Mouse (Mus musculus) gastrocnemius, adult 18-20 months (tissue): ENCODE data around the gene Tfdp1. TPM values are rescaled to one million over a fixed set of nuclear protein-coding genes. Genes with fewer than 3 reads are reported as not detected.

ENCODE experiments used
- DNase-seq: peaks from one replicate; pipeline ENCODE4 v3.0.0; 2021; ENCODE audit warnings: low spot score
- total RNA-seq, 2 experiments: library from RNA; stranded (reverse); gene quantifications; 2 replicates each; pipeline ENCODE4 v1.2.3; 2021

Tfdp1 gene
- total RNA-seq, 2 experiments from 2014 or later: 45.5 to 54.6 TPM

DNA sequence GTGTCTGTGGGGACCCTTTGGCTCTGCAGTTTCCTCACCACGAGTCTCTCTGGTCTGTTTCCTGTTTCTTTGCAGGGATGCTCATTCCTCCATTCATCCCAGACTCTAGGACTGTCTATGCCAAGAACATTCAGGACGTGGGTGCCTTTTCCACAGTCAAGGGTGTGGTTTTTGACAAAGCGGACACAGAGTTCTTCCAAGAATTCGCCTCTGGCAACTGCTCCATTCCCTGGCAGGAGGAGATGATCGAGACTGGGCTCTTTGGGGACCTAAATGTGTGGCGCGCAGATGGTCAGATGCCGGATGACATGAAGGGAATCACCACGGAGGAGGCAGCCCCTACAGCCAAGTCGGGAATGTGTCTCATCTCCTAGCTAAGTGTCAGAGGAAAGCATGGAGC, 77.3 kb downstream of the Tfdp1 start:
- peak; percentile 74 for DNase-seq

DNA sequence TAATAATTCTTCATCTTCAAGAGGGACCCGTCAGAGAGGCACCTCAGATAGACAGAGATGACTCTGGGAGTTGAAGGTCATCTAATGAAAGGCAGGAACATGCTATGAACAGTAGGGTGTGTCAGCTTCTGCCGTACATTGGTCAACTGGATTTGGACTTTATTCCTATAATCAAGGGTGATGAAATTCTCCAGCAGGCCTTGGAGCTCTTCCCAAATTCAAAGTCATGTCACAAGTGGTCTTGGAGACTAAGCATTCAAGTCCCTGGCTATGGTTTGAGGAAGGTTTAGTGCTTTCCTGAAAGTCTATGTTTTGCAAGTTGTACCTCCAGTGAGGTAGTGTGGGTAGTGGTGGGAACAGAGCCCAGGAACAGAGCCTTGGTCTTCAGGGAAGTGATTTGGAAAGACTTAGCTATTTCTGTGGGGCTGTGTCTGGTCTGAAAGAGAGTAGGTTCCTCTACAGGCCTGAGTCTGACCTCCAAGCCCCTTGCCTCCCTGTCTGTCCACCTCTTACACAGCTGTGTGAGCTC, 80.6 kb downstream of the Tfdp1 start:
- peak; percentile 50 for DNase-seq

DNA sequence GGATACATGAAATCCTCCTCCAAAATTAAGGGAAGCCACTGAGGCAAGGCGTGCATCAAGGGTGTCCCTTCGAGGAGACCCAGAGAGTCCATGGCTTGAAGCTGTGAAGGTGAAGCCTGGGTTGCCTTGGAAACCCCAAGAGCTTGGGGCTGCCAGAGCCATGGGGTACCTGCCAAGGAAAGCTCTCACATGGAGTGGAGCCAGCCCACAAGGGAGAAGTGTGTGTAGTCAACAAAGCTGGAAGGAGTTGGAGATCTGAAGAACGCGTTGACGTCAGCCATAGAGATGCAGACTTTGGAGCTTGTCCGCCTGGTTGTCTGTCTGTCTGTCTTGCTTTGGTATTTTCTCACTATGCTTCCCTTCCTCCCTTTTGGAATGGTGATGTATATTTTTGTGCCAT, 82.4 kb downstream of the Tfdp1 start:
- DNase-seq: no peak

DNA sequence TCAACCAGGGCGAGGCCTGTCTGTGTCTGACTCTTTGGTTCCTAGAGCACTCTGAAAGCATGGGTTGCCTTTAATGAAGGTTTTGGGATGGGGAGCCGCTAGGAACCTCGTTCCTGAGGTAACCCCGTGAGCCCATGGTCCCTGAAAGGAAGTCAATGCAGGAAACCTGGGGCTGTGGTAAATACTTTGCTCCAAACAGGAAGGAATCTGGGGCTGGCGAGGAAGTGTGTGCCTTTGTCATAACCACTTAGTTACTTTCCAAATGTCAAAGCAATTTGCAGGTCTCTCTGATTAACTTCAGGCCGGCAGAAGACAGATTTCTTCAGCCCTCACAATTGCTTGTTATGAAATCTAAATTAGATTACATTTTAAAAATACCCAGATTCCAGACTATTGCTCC, 88.8 kb downstream of the Tfdp1 start:
- DNase-seq: no peak

Other genes starting within 250 kb of the Tfdp1 start
- gene Pcid2, start 233.3 kb upstream of the Tfdp1 start, total RNA-seq: 1 to 10 TPM; 6.9 to 7.3 TPM
- gene Cul4a, start 233.1 kb upstream of the Tfdp1 start, total RNA-seq: 10 to 100 TPM; 67.0 to 69.3 TPM
- 100 to 1,000 TPM; 401 to 443 TPM for gene Lamp1, start 179.6 kb upstream of the Tfdp1 start, total RNA-seq
- 10 to 100 TPM; 11.5 to 15.0 TPM for gene Grtp1, start 138.1 kb upstream of the Tfdp1 start, total RNA-seq
- 10 to 100 TPM; 59.2 to 95.8 TPM for gene Adprhl1, start 84.6 kb upstream of the Tfdp1 start, total RNA-seq
- 10 to 100 TPM; 80.3 to 83.8 TPM for gene Dcun1d2, start 50.6 kb upstream of the Tfdp1 start, total RNA-seq
- 10 to 100 TPM; 13.7 to 14.9 TPM for gene Tmco3, start 50.6 kb upstream of the Tfdp1 start, total RNA-seq
- not detected for gene Atp4b, start 58.1 kb downstream of the Tfdp1 start, total RNA-seq
- not detected for gene Grk1, start 66.3 kb downstream of the Tfdp1 start, total RNA-seq
- gene Tmem255b, start 96.4 kb downstream of the Tfdp1 start, total RNA-seq: 1 to 10 TPM; 1.3 to 2.8 TPM
- 10 to 100 TPM; 68.0 to 69.5 TPM for gene Gas6, start 155.7 kb downstream of the Tfdp1 start, total RNA-seq
- gene 1700029H14Rik, start 223.7 kb downstream of the Tfdp1 start, total RNA-seq: not detected